Mouse (Mus musculus): ENCODE measurements around the gene Cbln4.

The Cbln4 gene

GRCm38 (mm10) chr2:172043235-172043610 is at the start of gene Cbln4:
Gene Cbln4 (minus strand): TSS chr2:172043466.
- CTCF ChIA-PET, result no interaction called here

- CTCF ChIA-PET, result no interaction called here
These were observed 35.3 kb upstream of the Cbln4 start for GRCm38 (mm10) chr2:172078596-172078995.

- CTCF ChIA-PET, result no interaction called here
These were observed 33.0 kb upstream of the Cbln4 start for GRCm38 (mm10) chr2:172076295-172076694.

GRCm38 (mm10) chr2:172062876-172063275 is 19.6 kb upstream of the Cbln4 start:
- CTCF ChIA-PET, result no interaction called here

DNA sequence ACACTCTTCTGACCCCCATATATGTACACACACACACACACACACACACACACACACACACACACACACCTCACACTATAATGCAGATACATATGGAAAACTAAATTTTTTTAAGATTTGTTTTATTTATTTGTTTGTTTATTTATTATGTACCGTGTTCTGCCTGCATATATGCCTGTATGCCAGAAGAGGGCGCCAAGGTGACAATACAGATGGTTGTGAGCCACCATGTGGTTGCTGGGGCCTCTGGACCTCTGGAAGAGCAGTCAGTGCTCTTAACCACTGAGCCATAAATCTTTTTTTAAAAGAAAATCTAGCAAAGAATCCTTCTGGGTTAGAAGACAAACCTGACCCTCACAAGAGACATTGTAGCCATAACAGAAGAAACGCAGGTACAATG is 16.5 kb upstream of the Cbln4 start:
- CTCF ChIA-PET, result no interaction called here

DNA sequence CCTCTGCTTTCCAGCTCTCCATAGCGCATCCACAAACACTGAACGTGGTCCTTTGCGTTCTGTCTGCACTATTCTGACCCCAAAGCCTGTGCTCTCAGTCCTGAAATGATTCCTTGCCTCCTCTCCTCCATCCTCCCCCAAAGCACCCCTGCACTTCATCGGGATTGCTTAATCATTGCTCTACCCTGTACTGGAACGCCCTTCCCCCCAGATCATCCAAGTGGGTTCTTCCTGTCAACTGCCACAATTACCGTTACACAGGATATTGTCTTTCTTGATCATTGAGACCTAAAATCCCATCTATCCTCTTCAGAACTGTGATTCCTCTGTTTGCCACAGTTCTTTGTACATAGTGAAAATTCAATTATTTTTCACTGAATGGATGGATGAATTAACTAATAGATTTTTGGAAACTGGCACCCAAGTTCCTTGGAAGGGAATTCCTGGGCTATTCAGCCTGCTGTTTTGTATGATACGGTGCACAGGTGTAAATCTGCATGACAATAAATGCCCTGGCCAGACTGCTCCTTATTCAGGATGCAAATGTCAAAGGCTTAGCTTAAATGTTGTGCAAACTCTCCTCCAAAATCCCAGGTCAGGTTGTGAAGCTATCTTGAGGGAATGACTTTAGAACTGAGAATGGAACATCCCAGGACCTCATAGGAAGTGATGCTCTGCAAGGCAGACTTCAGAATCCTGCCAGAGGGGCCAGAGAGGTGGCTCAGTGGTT is 15.8 kb upstream of the Cbln4 start:
- CTCF ChIA-PET, result no interaction called here

DNA sequence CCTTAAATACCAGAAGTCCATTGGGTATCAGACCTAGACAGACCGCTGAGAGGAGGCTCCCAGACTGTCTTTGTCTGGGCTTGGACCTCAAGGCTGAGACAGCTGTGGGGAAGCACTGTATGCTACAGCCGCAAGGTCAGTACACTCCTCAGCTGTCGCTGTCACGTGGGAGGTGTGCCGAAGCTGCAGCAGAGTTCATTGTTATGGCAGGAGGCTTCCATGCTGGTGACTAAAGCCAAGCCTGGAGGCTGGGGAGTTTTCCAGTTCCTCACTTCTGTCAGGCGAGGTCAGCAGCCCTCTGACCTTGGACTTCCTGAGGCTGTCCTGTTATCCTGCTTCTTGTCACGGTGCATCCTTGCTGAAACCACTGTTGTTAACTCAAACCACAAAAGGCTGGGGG is 2.7 kb upstream of the Cbln4 start:
- CTCF ChIA-PET, result no interaction called here

GRCm38 (mm10) chr2:172042607-172043234 is 545 bp downstream of the Cbln4 start:
- CTCF ChIA-PET, result no interaction called here

- CTCF ChIA-PET, result no interaction called here
These were observed 1.1 kb downstream of the Cbln4 start for GRCm38 (mm10) chr2:172042125-172042524.

DNA sequence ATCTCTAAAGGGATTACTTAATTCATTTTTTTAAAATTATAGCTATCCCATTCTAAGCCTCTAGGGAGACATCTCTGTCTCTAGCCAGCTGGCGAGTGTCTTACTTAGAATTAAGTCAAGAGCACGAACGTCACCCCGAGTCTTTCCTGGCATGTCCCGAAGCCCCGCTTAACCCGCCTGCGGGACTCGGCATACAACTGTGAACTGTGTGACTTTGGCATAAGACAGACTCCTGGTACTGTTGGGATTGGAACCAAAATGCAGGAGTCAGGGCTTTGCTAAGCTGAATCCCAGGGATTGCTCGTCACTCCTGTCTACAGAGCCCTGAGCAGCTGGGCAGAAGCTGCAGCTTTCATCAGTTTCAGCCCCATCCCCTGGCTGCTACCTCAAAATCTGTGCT is 2.4 kb downstream of the Cbln4 start:
- CTCF ChIA-PET, result no interaction called here

GRCm38 (mm10) chr2:172039601-172040000 is 3.7 kb downstream of the Cbln4 start:
- CTCF ChIA-PET, result no interaction called here

DNA sequence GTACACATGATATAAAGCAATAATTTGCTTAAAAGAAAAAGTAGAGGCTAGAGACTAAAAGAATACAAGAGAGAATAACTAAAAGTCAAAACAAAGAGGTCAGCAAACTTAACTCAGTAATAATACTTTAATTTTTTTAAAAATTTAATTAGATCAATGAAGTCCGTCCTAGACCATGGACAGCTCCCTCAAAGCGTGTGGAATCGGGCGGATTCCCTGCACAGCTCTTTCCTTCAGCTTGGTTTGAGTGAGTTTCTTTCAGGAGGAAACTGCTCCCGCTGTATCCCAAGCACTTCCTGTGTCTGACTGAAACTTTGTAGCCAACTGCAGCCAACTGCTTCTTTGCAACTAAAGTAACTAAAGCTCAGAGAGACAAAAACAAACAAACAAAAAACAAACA is 9.0 kb downstream of the Cbln4 start:
- CTCF ChIA-PET, result no interaction called here

GRCm38 (mm10) chr2:172025459-172026130 is 17.7 kb downstream of the Cbln4 start:
- CTCF ChIA-PET, result no interaction called here

GRCm38 (mm10) chr2:172006726-172007125 is 36.5 kb downstream of the Cbln4 start:
- CTCF ChIA-PET, result no interaction called here

GRCm38 (mm10) chr2:172005970-172006369 is 37.3 kb downstream of the Cbln4 start:
- CTCF ChIA-PET, result no interaction called here

- CTCF ChIA-PET, result no interaction called here
These were observed 39.0 kb downstream of the Cbln4 start for GRCm38 (mm10) chr2:172004029-172004984.

DNA sequence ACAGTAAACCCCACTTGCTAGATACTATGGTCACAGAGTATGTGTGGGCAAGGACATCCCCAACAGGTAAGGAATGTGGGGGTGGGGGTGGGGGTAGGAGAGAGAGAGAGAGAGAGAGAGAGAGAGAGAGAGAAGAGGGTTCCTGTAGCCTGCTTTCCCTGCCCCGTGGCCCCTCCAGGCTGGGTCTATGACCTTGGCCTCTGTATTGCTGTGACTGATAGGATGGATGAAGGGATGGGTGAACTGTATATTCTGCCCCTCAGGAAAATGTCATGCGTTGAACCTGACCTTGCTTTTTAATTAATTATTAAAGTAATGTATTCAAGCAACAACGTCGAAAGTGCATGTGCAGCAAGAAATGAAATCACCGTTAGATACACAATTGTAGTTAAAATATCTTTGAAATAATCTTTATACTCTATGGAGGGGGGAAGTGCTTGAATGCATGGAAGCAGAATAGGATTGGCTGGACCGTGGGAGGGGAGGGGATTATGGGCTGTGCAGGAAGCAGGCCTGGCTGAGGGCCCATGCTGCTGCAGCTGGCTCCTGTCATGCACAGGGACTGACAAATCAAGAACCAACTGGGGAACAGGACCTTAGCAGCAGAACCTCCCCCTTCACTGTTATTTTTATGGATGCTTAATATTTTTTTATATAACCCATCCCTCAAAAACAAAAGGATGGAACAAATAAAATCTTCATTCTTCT is 46.1 kb downstream of the Cbln4 start:
- CTCF ChIA-PET, result no interaction called here

- CTCF ChIA-PET, result no interaction called here
These were observed 48.4 kb downstream of the Cbln4 start for GRCm38 (mm10) chr2:171994861-171995260.

GRCm38 (mm10) chr2:171994240-171994639 is 49.0 kb downstream of the Cbln4 start:
- CTCF ChIA-PET, result no interaction called here

DNA sequence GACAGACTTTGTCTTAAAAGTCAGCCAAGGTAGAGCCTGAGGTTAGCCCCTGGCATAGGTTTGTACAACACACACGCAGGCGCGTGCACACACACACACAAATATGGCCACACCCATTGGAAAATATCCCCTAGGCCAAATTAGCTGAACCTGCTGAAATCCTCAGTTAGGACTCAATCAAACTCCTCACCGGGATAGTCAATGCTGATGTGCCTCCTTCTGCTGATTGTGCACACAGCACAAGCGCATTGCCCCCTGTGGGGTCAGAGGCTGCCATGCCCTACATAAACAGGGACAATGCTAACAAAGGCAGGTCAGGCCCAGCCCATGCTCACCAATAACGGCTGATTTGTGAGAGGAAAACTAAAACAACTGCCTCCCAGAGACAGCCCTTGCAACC is 56.6 kb downstream of the Cbln4 start:
- CTCF ChIA-PET, result no interaction called here

Measured in spleen, embryonic (tissue).